Mouse (Mus musculus) embryonic stem cell, embryonic (primary cell): ENCODE data around the gene Hook2.

Source experiments
- CTCF ChIA-PET, 4 experiments: fragments of 300-600 bp in 2 of 4; fragments of 350-600 bp in 2 of 4; sonication (Branson Sonifier 250); formaldehyde crosslinking; loops; one replicate each; lab custom pipeline; 2022; ENCODE audit warnings: inconsistent platforms in 2 of 4; lab: Charles Lee
- POLR2A ChIA-PET, 4 experiments: fragments of 300-600 bp in 2 of 4; fragments of 350-600 bp in 2 of 4; sonication (Branson Sonifier 250); formaldehyde crosslinking; loops; one replicate each; lab custom pipeline; 2022; ENCODE audit warnings: antibody characterized with exemption in 4 of 4, inconsistent platforms in 1 of 4; lab: Charles Lee

Gene Hook2

DNA sequence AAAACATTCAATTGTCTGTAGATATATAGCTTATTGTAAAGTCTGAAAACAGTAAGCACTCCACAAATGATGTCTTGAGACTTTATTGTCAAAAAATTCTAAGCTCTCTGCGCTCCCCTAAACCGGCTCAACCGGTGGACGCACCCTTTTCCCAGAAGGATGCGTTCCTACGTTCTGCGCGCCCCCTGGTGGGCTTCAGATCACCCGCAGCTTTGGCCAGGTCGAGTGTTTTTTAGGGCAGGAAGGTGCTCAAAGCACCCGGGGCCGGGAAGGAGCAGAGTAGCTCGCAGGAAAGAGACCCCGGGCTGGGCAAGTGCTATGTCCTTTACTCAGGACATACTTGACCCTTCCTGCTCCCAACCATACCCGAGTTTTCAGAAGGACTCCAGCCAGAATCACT lies 593 bp upstream of the Hook2 start:
- ChIA-PET CTCF (interaction anchor here (0.5 to 6.5 kb wide), 39 partner anchors 8 to 412 kb away, joined by 3 to 250 read pairs (median 5); partner anchors contain the start of genes Junb (in 3 of the 4), Asna1 (in 1 of the 4), Dhps (in 1 of the 4) and Tnpo2 (in 1 of the 4)), POLR2A (interaction anchor here (0.6 to 27.3 kb wide), 55 partner anchors 8 to 483 kb away, joined by 3 to 992 read pairs (median 5); partner anchors contain the start of genes Asna1 (in 3 of the 4), Junb (in 3 of the 4), Rnaseh2a (in 3 of the 4) and Tnpo2 (in 3 of the 4))

DNA sequence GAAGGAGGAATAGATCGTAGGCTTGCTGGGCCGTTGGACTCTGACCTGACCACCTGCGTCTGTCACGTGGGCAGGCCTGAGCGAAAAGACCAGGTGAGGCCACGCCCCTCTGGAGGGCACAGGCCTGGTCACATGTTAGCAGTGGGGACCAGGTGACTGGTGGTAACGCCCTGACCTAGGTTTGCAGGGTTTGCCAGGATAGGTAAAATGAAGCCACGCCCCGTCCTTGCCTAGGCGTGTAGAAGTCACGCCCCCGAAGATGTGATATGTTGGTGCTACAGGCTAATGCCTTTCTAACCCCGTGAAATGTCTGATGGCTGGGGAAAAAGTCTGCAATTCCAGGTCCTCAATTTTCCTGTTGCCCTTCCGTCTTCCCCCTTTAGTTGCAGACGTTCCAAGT lies 433 bp downstream of the Hook2 start:
- ChIA-PET POLR2A (interaction anchor here (0.6 to 27.3 kb wide), 38 partner anchors 11 to 376 kb away, joined by 3 to 992 read pairs (median 5); partner anchors contain the start of genes Junb (in 3 of the 4), Tnpo2 (in 3 of the 4), Asna1 (in 2 of the 4) and Dhps (in 2 of the 4)), CTCF (interaction anchor here (0.6 to 6.5 kb wide), 15 partner anchors 14 to 280 kb away, joined by 3 to 250 read pairs (median 4); partner anchors contain the start of genes Junb (in 2 of the 4), Mast1 (in 1 of the 4) and Tnpo2 (in 1 of the 4))

DNA sequence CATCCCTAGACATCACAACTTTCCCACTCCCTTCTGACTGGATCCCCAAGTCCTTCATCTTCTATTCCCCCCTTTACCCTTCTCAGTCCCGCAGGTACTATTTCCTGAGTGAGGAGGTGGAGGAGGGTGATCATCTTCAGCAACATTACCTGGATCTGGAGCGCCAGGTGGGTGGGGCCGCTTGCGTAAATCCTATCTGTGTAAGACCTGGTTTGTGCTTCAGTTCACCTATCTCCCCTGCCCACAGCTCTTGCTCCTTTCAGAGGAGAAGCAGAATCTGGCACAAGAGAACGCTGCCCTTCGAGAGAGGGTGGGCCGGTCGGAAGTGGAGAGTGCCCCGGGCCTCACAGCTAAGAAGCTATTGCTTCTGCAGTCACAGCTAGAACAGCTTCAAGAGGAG lies 4.0 kb downstream of the Hook2 start:
- ChIA-PET CTCF (interaction anchor here in 3 of 4 experiments (0.9 to 6.5 kb wide), 3 partner anchors 19 kb away, joined by 3 to 81 read pairs (median 74); partner anchors contain the start of gene Junb (in 1 of the 3)), POLR2A (interaction anchor here in 3 of 4 experiments (0.6 to 27.3 kb wide), 16 partner anchors 9 to 276 kb away, joined by 3 to 992 read pairs (median 6); partner anchors contain the start of genes Gm49661 (in 2 of the 3), Junb (in 2 of the 3), Prdx2 (in 2 of the 3) and Rnaseh2a (in 2 of the 3))

DNA sequence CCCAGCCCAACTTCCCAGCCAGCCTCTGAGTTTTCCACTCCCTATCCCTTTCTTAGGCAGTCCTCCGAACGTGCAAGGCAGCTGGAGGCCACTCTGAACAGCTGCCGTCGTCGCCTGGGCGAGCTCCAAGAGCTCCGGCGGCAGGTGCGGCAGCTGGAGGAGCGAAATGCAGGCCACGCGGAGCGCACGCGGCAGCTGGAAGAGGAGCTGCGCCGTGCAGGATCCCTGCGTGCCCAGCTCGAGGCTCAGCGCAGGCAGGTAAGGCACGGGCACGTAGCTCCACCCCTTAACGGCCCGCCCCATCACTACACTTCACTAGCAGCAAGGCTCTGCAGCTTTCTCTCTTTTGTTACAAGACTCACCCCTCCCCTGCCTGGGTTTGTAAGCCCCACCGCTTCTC lies 5.3 kb downstream of the Hook2 start:
- ChIA-PET CTCF (interaction anchor here (0.7 to 6.5 kb wide), 14 partner anchors 12 to 724 kb away, joined by 3 to 81 read pairs (median 5); partner anchors contain the start of genes Farsa (in 1 of the 4), Gm49661 (in 1 of the 4), Junb (in 1 of the 4) and Prdx2 (in 1 of the 4)), POLR2A (interaction anchor here in 3 of 4 experiments (0.6 to 27.3 kb wide), 32 partner anchors 11 to 477 kb away, joined by 3 to 992 read pairs (median 4); partner anchors contain the start of genes Dhps (in 3 of the 3), Junb (in 3 of the 3), Asna1 (in 2 of the 3) and Gm49661 (in 2 of the 3))

DNA sequence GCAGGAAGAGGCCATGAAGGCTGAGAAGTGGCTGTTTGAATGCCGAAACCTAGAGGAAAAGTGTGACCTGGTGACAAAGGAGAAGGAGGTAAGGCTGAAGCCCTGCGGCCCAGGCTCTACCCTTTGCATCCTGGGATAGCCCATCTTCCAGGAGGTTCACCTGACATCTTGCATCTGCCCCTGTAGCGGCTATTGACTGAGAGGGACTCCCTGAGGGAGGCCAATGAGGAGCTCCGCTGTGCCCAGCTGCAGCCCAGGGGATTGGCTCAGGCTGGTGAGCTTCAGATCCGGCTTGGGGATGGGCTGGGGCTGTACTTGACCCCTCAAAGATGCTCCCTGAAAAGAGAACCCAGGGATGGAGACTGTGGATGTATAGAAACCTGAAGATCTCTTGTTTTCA lies 6.6 kb downstream of the Hook2 start:
- ChIA-PET CTCF (interaction anchor here (0.6 to 6.5 kb wide), 33 partner anchors 9 to 105 kb away, joined by 3 to 81 read pairs (median 4); partner anchors contain the start of genes Junb (in 2 of the 4), Man2b1 (in 1 of the 4) and Tnpo2 (in 1 of the 4)), POLR2A (interaction anchor here (0.6 to 27.3 kb wide), 37 partner anchors 7 to 196 kb away, joined by 3 to 992 read pairs (median 8); partner anchors contain the start of genes Dhps (in 3 of the 4), Junb (in 3 of the 4), Asna1 (in 2 of the 4) and Gm49661 (in 2 of the 4))

DNA sequence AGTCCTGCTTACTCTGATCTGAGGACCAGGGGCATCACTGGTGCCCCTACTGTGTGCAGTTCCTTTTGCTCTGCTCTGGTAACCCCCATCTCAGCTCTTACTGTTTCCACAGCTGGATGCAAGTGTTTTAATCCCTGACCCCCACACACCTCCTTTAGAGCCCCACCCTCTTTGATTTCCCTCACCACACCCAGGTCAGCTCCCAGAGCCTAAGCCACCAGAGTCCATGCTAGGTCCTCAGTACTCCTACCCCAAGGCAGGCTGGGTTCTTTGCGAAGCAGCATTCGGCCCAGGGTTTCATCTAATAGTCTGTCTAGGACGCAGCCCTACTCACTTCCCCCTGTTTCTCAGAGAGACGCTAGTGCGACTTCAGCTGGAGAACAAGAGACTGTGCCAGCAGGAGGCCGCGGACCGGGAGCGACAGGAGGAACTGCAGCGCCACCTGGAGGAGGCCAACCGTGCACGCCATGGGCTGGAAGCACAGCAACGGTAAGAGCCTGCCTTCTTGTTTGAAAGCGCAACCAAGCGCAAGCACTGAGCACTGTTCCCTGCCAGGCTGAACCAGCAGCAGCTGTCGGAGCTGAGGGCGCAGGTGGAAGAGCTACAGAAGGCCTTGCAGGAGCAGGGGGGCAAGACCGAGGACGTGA lies 7.4 kb downstream of the Hook2 start:
- CTCF ChIA-PET, result interaction anchor here (0.5 to 6.5 kb wide), 50 partner anchors 8 to 485 kb away, joined by 3 to 81 read pairs (median 4); partner anchors contain the start of genes Junb (in 2 of the 4), Prdx2 (in 2 of the 4), Tnpo2 (in 2 of the 4) and Dnase2a (in 1 of the 4)

DNA sequence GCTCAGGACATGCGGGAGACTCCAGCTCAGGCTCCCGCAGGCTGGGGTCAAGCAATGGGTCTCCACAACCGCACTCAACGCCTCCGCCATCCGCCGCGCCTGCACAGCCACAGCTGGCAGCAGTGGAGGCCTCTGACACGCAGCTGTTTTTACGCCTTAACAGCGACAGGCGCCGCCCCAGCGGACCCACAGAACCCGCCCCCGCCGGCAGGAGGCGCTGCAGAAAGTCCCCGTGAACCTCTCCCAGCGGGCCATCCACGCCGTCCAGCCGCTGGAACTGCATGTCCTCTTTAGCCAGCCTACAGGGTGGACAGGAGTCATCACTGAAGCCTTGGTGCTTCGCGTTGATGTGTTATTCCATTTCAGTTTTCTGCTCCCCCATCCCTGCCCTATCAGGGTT lies 17.3 kb downstream of the Hook2 start:
- POLR2A ChIA-PET, result interaction anchor here (0.6 to 6.3 kb wide), 28 partner anchors 9 to 92 kb away, joined by 3 to 41 read pairs (median 4); partner anchors contain the start of genes Dhps (in 2 of the 4), Junb (in 2 of the 4), Trir (in 2 of the 4) and Asna1 (in 1 of the 4)
- CTCF ChIA-PET, result interaction anchor here (0.6 to 4.0 kb wide), 40 partner anchors 8 to 299 kb away, joined by 3 to 49 read pairs (median 4); partner anchors contain the start of genes Hook2 (in 2 of the 4), Tnpo2 (in 2 of the 4), Asna1 (in 1 of the 4) and Dnase2a (in 1 of the 4)

More for the DNA sequence above, 7.4 kb downstream of the Hook2 start:
- POLR2A ChIA-PET, result interaction anchor here (0.6 to 27.3 kb wide), 55 partner anchors 8 to 197 kb away, joined by 3 to 992 read pairs (median 5); partner anchors contain the start of genes Dhps (in 3 of the 4), Junb (in 3 of the 4), Trir (in 3 of the 4) and Asna1 (in 2 of the 4)

DNA sequence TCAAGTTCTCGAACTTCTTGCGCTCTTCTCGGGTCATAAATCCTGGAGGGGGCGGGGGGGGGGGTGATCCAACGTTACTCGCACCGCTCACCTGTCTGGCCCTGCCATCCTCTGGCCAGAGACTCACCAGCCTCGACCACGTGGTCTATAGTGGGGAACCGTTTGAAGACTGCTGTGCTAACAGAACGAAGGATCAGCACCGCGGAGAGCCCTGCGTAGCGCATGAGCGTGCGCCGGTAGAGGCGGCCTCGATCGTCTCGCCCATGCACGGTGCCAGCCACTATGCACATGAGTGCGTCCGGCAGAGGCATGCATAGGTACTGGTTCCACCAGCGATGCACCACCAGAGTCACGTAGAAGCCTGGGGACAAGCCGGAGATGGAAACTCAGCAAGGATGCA lies 20.8 kb downstream of the Hook2 start:
- POLR2A ChIA-PET, result interaction anchor here in 1 of 4 experiments (2.1 to 6.3 kb wide), 3 partner anchors 25 to 61 kb away, joined by 5 to 41 read pairs (median 24); partner anchors contain the start of genes Dhps, Junb and Tnpo2
- CTCF ChIA-PET, result no interaction called here

DNA sequence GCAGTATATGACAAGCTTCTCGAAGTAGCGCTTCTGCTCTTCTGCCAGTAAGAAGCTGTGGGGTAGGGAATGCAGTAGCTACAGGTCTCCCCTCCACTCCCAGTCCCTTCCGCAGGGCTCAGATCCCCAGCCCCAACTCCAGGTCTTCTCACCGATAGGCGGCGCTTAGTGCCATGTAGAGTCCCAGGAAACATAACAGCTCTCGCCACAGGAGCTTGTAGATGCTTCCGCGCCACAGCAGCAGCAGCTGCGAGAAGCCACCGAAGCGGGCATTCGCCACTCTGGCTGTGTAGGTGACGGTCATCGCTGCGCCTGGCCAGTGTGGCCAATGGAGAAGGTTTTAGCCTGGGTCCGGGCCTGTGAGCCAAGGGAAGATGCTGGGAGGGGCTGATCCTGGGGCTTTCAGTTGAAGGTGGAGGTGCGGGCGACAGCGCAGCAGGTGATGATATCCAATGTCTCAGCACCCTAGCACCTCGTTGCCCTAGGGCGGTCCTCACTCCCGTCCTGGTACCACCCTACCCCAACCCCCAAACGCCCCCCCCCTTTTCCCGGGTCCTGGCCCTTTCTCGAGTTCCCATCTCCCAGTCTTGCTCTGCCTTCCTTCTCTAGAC lies 22.9 kb downstream of the Hook2 start:
- CTCF ChIA-PET, result interaction anchor here (0.5 to 1.9 kb wide), 49 partner anchors 8 to 515 kb away, joined by 3 to 14 read pairs (median 4); partner anchors contain the start of genes Hook2 (in 3 of the 4), Dhps (in 2 of the 4), Trir (in 2 of the 4) and Asna1 (in 1 of the 4)

DNA sequence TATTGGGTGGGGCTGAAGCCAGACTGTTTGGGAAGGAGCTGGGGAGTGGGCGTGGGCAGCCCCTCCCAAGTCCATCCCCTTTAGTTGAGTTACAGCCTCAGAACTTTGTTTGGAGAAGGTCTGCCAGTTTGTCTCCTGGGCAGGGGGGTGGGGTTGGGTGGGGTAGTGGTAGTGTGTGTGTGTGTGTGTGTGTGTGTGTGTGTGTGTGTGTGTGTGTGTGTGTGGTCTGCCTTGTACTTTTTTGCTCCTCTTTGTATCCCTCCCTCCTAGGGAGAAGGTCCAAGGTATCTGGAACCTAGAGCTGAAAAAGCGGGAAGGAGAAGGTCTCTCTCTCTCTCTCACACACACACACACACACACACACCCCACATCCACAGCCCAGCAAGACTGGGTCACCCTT lies 24.0 kb downstream of the Hook2 start, which contains the start of gene Best2:
Gene Best2, minus strand, starts transcription at position 101 of the 400 bp plus-strand sequence.
- ChIA-PET CTCF (interaction anchor here (0.6 to 1.9 kb wide), 8 partner anchors 10 to 479 kb away, joined by 3 to 9 read pairs (median 4); partner anchors contain the start of gene Trir (in 1 of the 4)), POLR2A (interaction anchor here in 3 of 4 experiments (0.6 to 21.2 kb wide), 16 partner anchors 9 to 70 kb away, joined by 3 to 488 read pairs (median 13); partner anchors contain the start of genes Asna1 (in 2 of the 3), Dhps (in 2 of the 3), Junb (in 2 of the 3) and Tnpo2 (in 2 of the 3))

More for the DNA sequence above, 22.9 kb downstream of the Hook2 start:
- POLR2A ChIA-PET, result interaction anchor here (0.5 to 21.2 kb wide), 58 partner anchors 8 to 190 kb away, joined by 3 to 488 read pairs (median 4); partner anchors contain the start of genes Dhps (in 3 of the 4), Junb (in 3 of the 4), Tnpo2 (in 3 of the 4) and Trir (in 3 of the 4)

DNA sequence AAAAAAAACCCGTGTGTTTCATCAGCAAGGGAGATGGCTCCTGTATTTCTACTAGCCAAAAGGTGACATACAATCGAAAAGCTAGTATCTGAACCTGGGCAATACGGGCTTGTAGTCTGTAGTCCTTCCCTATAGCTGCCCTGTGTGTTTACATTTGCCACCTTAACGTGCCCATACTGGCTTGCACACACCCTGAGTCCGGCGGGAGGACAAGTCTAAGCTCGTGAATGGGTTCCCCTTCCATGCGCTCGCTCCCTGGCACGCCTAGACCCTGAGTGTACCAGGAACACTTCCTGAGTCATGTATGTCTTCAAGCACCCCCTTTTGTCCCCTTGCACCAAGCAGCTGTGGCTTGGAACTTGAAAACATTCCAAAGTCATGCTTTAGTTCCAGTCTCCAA lies 26.3 kb downstream of the Hook2 start:
- ChIA-PET CTCF (interaction anchor here (0.6 to 3.4 kb wide), 17 partner anchors 9 to 1569 kb away, joined by 3 to 17 read pairs (median 5); no protein-coding TSS in a partner anchor), POLR2A (interaction anchor here (0.6 to 21.2 kb wide), 54 partner anchors 9 to 1866 kb away, joined by 3 to 488 read pairs (median 5); partner anchors contain the start of genes Trir (in 4 of the 4), Asna1 (in 2 of the 4), Dhps (in 2 of the 4) and Junb (in 2 of the 4))

DNA sequence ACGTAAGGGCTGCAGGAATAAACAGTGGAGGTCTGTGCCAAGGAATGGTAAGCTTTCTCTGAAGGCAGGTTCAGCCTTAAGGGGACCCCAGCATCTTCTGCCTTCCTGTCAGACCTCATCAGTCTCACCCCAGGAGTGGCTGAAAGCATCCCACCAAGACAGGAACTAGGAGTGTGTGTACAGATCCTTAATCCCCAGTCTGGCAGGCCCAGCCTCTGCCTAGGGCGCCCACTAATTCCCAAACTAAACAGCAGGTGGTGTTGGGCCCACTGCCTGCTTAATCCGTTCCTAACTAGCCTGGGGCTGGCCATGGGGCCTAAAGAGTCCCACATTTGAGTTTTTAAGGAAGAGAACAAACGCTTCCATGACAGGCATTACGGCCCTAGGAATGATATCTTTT lies 26.8 kb downstream of the Hook2 start:
- ChIA-PET CTCF (interaction anchor here (0.6 to 3.4 kb wide), 18 partner anchors 8 to 1568 kb away, joined by 3 to 17 read pairs (median 4); no protein-coding TSS in a partner anchor), POLR2A (interaction anchor here (0.6 to 21.2 kb wide), 50 partner anchors 9 to 1866 kb away, joined by 3 to 488 read pairs (median 5); partner anchors contain the start of genes Trir (in 4 of the 4), Asna1 (in 2 of the 4), Dhps (in 2 of the 4) and Junb (in 2 of the 4))

DNA sequence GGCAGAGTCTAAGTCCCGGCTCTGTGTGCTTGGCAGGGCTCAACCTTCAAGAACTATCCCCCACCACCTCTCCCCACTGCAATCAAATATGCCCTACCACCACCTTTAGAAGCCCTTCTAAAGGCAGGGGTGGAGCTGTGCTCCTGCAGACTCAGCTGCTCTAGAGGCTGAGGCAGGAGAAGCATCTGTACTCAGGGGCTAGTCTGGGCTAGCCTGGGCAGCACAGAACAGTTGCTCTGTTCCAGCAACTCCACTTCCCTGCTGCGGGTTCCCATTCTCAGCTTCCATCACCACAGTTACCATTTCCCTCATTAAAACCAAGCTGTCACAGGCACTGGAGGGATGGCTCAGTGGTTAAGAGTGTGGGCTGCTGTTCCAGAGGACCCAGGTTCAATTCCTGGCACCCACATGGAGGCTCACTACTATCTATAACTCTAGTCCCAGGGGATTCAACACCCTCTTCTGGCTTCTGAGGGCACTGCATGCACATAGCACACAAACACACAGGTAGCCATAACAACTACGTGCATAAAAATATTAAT lies 31.2 kb downstream of the Hook2 start:
- ChIA-PET POLR2A (interaction anchor here in 3 of 4 experiments (0.6 to 21.2 kb wide), 24 partner anchors 8 to 175 kb away, joined by 3 to 488 read pairs (median 4); partner anchors contain the start of genes Tnpo2 (in 3 of the 3), Calr (in 1 of the 3), Dhps (in 1 of the 3) and Junb (in 1 of the 3)), CTCF (interaction anchor here (0.7 to 1.6 kb wide), 8 partner anchors 8 to 55 kb away, joined by 3 to 10 read pairs (median 4); no protein-coding TSS in a partner anchor)

DNA sequence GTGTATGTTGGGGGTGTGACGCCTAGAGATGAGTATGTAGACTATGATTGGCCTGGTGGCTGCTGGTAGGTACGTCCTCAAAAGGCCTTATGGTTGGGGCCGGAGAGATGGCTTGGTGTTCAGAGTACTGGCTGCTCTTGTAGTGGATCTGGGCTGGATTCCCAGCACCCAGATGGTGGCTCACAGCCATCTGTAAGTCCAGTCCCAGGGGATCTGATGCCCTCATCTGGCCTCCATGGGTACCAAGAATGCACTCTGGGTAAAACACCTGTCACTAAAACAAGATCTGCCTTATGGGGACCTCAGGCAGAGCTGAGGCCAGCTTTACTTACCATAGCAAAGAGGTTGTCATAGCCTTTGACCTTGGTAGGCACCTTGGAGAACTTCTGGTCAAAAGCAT lies 33.4 kb downstream of the Hook2 start:
- POLR2A ChIA-PET, result interaction anchor here in 3 of 4 experiments (0.5 to 21.2 kb wide), 21 partner anchors 8 to 270 kb away, joined by 3 to 488 read pairs (median 6); partner anchors contain the start of genes Best2 (in 2 of the 3), Dhps (in 2 of the 3), Tnpo2 (in 2 of the 3) and Calr (in 1 of the 3)
- CTCF ChIA-PET, result interaction anchor here in 2 of 4 experiments (0.9 to 1.4 kb wide), 5 partner anchors 10 to 56 kb away, joined by 3 read pairs; partner anchors contain the start of gene Best2 (in 1 of the 2)
